Mouse (Mus musculus) layer of hippocampus, postnatal 25 days (tissue): ENCODE results near the gene Galnt2. TPM values are rescaled to one million over a fixed set of nuclear protein-coding genes. Genes with fewer than 3 reads are reported as not detected.
A peak's percentile ranks its signal among the peaks of the same experiment; 100 is the strongest.

Source experiments
- DNase-seq, 2 experiments: peaks; one replicate each; pipeline ENCODE4 v3.0.0; 2022; ENCODE audit warnings: mixed read lengths in 2 of 2, low spot score in 1 of 2; ENCODE audit errors: extremely low spot score in 1 of 2
- total RNA-seq, 2 experiments: library from RNA; stranded (reverse); gene quantifications; 2 replicates each; pipeline ENCODE4 v1.2.3; 2021

Gene Galnt2
- total RNA-seq, 2 experiments from 2014 or later: 35.5 to 45.9 TPM

- no peak for DNase-seq
Measured at GRCm38 (mm10) chr8:124351636-124352035, 120.4 kb downstream of the Galnt2 start.

GRCm38 (mm10) chr8:124360911-124361310, 129.7 kb downstream of the Galnt2 start:
- no peak for DNase-seq

GRCm38 (mm10) chr8:124361773-124362427, 130.7 kb downstream of the Galnt2 start:
- no peak for DNase-seq

GRCm38 (mm10) chr8:124362589-124362988, 131.4 kb downstream of the Galnt2 start:
- no peak for DNase-seq

GRCm38 (mm10) chr8:124363337-124363736, 132.1 kb downstream of the Galnt2 start:
- DNase-seq: no peak

- peak in 1 of 2 experiments; percentile 78 for DNase-seq
Measured at GRCm38 (mm10) chr8:124368213-124368612, 137.0 kb downstream of the Galnt2 start.

GRCm38 (mm10) chr8:124370422-124371183, 139.4 kb downstream of the Galnt2 start:
- no peak for DNase-seq

GRCm38 (mm10) chr8:124371410-124372123, 140.4 kb downstream of the Galnt2 start:
- DNase-seq: no peak

- no peak for DNase-seq
Measured at GRCm38 (mm10) chr8:124373753-124374152, 142.6 kb downstream of the Galnt2 start.

- no peak for DNase-seq
Measured at GRCm38 (mm10) chr8:124375168-124375567, 144.0 kb downstream of the Galnt2 start.

- DNase-seq: no peak
Measured at GRCm38 (mm10) chr8:124375727-124376126, 144.5 kb downstream of the Galnt2 start.

- no peak for DNase-seq
Measured at GRCm38 (mm10) chr8:124376406-124376805, 145.2 kb downstream of the Galnt2 start.

GRCm38 (mm10) chr8:124379289-124379688, 148.1 kb downstream of the Galnt2 start:
- DNase-seq: no peak

- DNase-seq: no peak
Measured at GRCm38 (mm10) chr8:124382235-124382634, 151.0 kb downstream of the Galnt2 start.

- no peak for DNase-seq
Measured at GRCm38 (mm10) chr8:124384336-124384735, 153.1 kb downstream of the Galnt2 start.

GRCm38 (mm10) chr8:124386225-124386899, 155.2 kb downstream of the Galnt2 start:
- peak in 1 of 2 experiments; percentile 41 for DNase-seq

- DNase-seq: peak in 1 of 2 experiments; percentile 53
Measured at GRCm38 (mm10) chr8:124389495-124389894, 158.3 kb downstream of the Galnt2 start.

GRCm38 (mm10) chr8:124391191-124391590, 160.0 kb downstream of the Galnt2 start:
- DNase-seq: no peak

- DNase-seq: no peak
Measured at GRCm38 (mm10) chr8:124392271-124393012, 161.3 kb downstream of the Galnt2 start.

- DNase-seq: no peak
Measured at GRCm38 (mm10) chr8:124393013-124393412, 161.8 kb downstream of the Galnt2 start.
